ENCODE assay signal across 9 mouse cellular contexts in the genomic region with DNA sequence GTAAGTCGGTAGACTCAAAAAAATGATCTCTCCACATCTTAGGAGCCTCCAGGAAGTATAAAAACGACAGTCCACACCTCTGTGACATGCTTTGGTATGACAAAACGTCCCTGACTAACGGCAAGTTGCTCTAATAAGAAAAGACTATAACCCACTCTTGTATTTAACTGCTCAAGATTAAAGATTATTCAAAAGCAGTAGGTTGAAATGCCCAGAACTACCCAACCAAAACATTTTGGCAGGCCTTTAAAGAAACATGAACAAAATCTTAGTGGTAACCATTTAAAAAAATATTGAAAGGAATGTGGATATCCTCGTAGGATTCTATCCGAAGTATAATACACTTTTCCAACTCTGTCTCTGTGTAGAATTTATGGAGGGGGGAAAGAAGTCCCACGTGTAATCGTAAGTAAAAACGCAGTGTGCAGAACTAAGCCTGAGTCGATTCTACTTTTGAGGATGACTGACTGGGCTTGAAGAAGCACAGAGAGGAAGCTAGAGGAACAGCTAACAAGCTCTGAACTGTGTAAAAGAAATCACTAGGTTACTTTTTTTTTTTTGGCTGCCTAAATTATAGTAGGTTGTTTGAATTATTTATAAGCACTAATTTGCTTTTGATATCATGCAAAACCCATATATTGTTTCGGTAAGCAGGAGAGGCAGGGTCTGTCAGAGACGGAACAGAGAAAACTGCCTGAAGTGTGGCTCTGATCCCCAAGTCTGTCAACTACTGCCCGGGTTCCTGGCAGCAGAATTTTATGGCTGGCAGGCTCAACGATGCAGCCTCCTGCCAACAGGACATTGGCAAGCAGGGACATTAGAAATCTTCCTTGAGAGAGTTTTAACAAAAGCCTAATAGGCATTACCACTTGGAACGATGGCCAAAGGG. TPM values are rescaled to one million over a fixed set of nuclear protein-coding genes. Genes with fewer than 3 reads are reported as not detected.
DNase-seq lines count a peak whose midpoint lies in the region; ATAC-seq and TF ChIP-seq lines count a peak whose summit lies in the region.
"Had no signal": no experiment of that assay in that cellular context is flagged by ENCODE, and none has a peak within 500 bp of the region (broad histone marks: within the 10 kb centered on the region; RNA-seq: fewer than 3 reads in every experiment).

No protein-coding gene starts in this region.

- 67% methylated on average over 15 of the region's 15 CpGs for WGBS in heart, adult 2 months
- WGBS in heart, embryonic 12.5 days: 80% methylated on average over 15 of the region's 15 CpGs
- 25% methylated on average over 15 of the region's 15 CpGs for WGBS in forebrain, embryonic 16.5 days
- 88% methylated on average over 15 of the region's 15 CpGs for WGBS in embryonic facial prominence, embryonic 10.5 days
- 57% methylated on average over 15 of the region's 15 CpGs for WGBS in intestine, embryonic 16.5 days

- no peak overlapping the region for H3K4me3 ChIP-seq in heart, adult 2 months
- H3K4me3 ChIP-seq in heart, embryonic 12.5 days: no peak overlapping the region
- no peak overlapping the region for H3K4me3 ChIP-seq in forebrain, embryonic 16.5 days (replicated peaks; ENCODE audit: low read length)
- no peak overlapping the region for H3K4me3 ChIP-seq in embryonic facial prominence, embryonic 10.5 days
- no peak overlapping the region for H3K4me3 ChIP-seq in intestine, embryonic 16.5 days (ENCODE audit: low read length)
- H3K4me3 ChIP-seq: myocyte had no signal

- H3K9ac ChIP-seq in heart, adult 2 months (ENCODE audit: low read depth, low read length): no peak overlapping the region
- no peak overlapping the region for H3K9ac ChIP-seq in heart, embryonic 12.5 days
- H3K9ac ChIP-seq in forebrain, embryonic 16.5 days (replicated peaks; ENCODE audit: low read depth, low read length): no peak overlapping the region
- no peak overlapping the region for H3K9ac ChIP-seq in intestine, embryonic 16.5 days (ENCODE audit: low read depth, low read length)

- H3K27ac ChIP-seq in heart, adult 2 months: no peak overlapping the region
- no peak overlapping the region for H3K27ac ChIP-seq in heart, embryonic 12.5 days (ENCODE audit: poor library complexity, severe bottlenecking)
- peak overlapping the region; percentile 59 for H3K27ac ChIP-seq in forebrain, embryonic 16.5 days (ENCODE audit: low read length)
- no peak overlapping the region for H3K27ac ChIP-seq in embryonic facial prominence, embryonic 10.5 days (replicated peaks)
- no peak overlapping the region for H3K27ac ChIP-seq in intestine, embryonic 16.5 days (ENCODE audit: low read length)

- H3K4me2 ChIP-seq in heart, embryonic 12.5 days: no peak overlapping the region
- H3K4me2 ChIP-seq in forebrain, embryonic 16.5 days (ENCODE audit: low read length): no peak overlapping the region
- no peak overlapping the region for H3K4me2 ChIP-seq in intestine, embryonic 16.5 days (ENCODE audit: low read depth, low read length)

- TF ChIP-seq EP300 in heart, adult 2 months (IDR thresholded peaks at IDR 0.05; ENCODE audit: insufficient read depth, low read depth, low read length): no peak

- DNase-seq in heart, adult 2 months: peak; percentile 32 to 40
- peak; percentile 50 for DNase-seq in brain, adult 2 months (ENCODE audit: low read depth, low spot score)
- peak; percentile 30 to 51 for DNase-seq in kidney, postnatal 25 days
- DNase-seq in embryonic facial prominence, embryonic 10.5 days (ENCODE audit: low spot score): no peak

- no peak for ATAC-seq in heart, embryonic 12.5 days (ENCODE audit: insufficient number of reproducible peaks, low FRiP score)
- ATAC-seq in forebrain, embryonic 16.5 days: peak; percentile 92
- ATAC-seq in inflammation-experienced regulatory T-cells, adult 6 months: no peak
- ATAC-seq in intestine, embryonic 16.5 days: no peak

- TF ChIP-seq CTCF in heart, adult 2 months (IDR thresholded peaks at IDR 0.05): no peak

- no peaks in the 10 kb centered on the region for H3K36me3 ChIP-seq in heart, adult 2 months (ENCODE audit: control insufficient read depth, insufficient read depth, low read length)
- no peaks in the 10 kb centered on the region for H3K36me3 ChIP-seq in heart, embryonic 12.5 days
- H3K36me3 ChIP-seq in forebrain, embryonic 16.5 days (ENCODE audit: control insufficient read depth, insufficient read depth): no peaks in the 10 kb centered on the region
- H3K36me3 ChIP-seq in embryonic facial prominence, embryonic 10.5 days (replicated peaks): no peaks in the 10 kb centered on the region
- H3K36me3 ChIP-seq in intestine, embryonic 16.5 days (ENCODE audit: control insufficient read depth, insufficient read depth, low read length): no peaks in the 10 kb centered on the region

- intact Hi-C loops in heart, adult 2 months (cut with DNase I): no loop called here

- no peaks in the 10 kb centered on the region for H3K9me3 ChIP-seq in heart, embryonic 12.5 days (replicated peaks)
- no peaks in the 10 kb centered on the region for H3K9me3 ChIP-seq in forebrain, embryonic 16.5 days (ENCODE audit: control insufficient read depth, low read length)
- H3K9me3 ChIP-seq in embryonic facial prominence, embryonic 10.5 days: no peaks in the 10 kb centered on the region
- H3K9me3 ChIP-seq in intestine, embryonic 16.5 days (ENCODE audit: control insufficient read depth, low read length): no peaks in the 10 kb centered on the region

- H3K79me2 ChIP-seq in heart, adult 2 months (replicated peaks; ENCODE audit: control insufficient read depth, insufficient read depth, low read length): no peaks in the 10 kb centered on the region

- TF ChIP-seq POLR2A in heart, adult 2 months (IDR thresholded peaks at IDR 0.05; ENCODE audit: insufficient read depth, low read depth, low read length): no peak

- H3K4me1 ChIP-seq in heart, adult 2 months (ENCODE audit: control insufficient read depth, insufficient read depth, low read length): no peaks in the 10 kb centered on the region
- peaks cover 6% of the 10 kb centered on the region; the same call in 1 of the 2 replicates for H3K4me1 ChIP-seq in heart, embryonic 12.5 days (replicated peaks)
- H3K4me1 ChIP-seq in forebrain, embryonic 16.5 days (replicated peaks; ENCODE audit: control insufficient read depth, insufficient read depth, low read length): peaks cover 24% of the 10 kb centered on the region
- no peaks in the 10 kb centered on the region for H3K4me1 ChIP-seq in embryonic facial prominence, embryonic 10.5 days
- H3K4me1 ChIP-seq in intestine, embryonic 16.5 days (ENCODE audit: control insufficient read depth, insufficient read depth, low read length): peaks cover 8% of the 10 kb centered on the region; the same call in 1 of the 2 replicates

- no peaks in the 10 kb centered on the region for H3K27me3 ChIP-seq in heart, adult 2 months (ENCODE audit: control insufficient read depth, insufficient read depth, low read length)
- H3K27me3 ChIP-seq in heart, embryonic 12.5 days (replicated peaks): no peaks in the 10 kb centered on the region
- H3K27me3 ChIP-seq in forebrain, embryonic 16.5 days (replicated peaks; ENCODE audit: control insufficient read depth, insufficient read depth, low read length): no peaks in the 10 kb centered on the region
- H3K27me3 ChIP-seq in embryonic facial prominence, embryonic 10.5 days (replicated peaks; ENCODE audit: low read depth, poor library complexity, severe bottlenecking): no peaks in the 10 kb centered on the region
- H3K27me3 ChIP-seq in intestine, embryonic 16.5 days (replicated peaks; ENCODE audit: control insufficient read depth, insufficient read depth, low read length): no peaks in the 10 kb centered on the region

RNA-seq across cellular contexts. Expression of gene 1110032F04Rik, which starts 45.3 kb away (rescaled TPM):
- total RNA-seq in heart, adult 2 months (2021): 1 to 10 TPM in 1 of 2 experiments, under 1 TPM in 1; 0.64 to 1.2 TPM
- 0.44 and 0.76 TPM in 2 replicates for polyA plus RNA-seq in heart, adult 2 months (2012; rRNA removed)
- polyA plus RNA-seq in heart, embryonic 12.5 days (2016; fragmentation: Nextera tagmentation; extraction: Ambion mirVana): 14.4 TPM in 2 replicates
- 3.1 and 3.8 TPM in 2 replicates for polyA plus RNA-seq in forebrain, embryonic 16.5 days (2015; fragmentation: Nextera tagmentation; extraction: Ambion mirVana)
- 1 to 10 TPM in 2 of 3 experiments, under 1 TPM in 1; 0.31 to 4.0 (median 2.0) TPM for polyA plus RNA-seq in inflammation-experienced regulatory T-cells, adult 6 months (2017; shearing (Covaris generic))
- 1.2 and 1.7 TPM in 2 replicates for polyA plus RNA-seq in embryonic facial prominence, embryonic 10.5 days (2016; fragmentation: Nextera tagmentation; extraction: Ambion mirVana)
- 0.43 and 0.66 TPM in 2 replicates for polyA plus RNA-seq in intestine, embryonic 16.5 days (2015; fragmentation: Nextera tagmentation; extraction: Ambion mirVana)
- polyA plus RNA-seq: myocyte had no signal
